Mouse (Mus musculus): ENCODE measurements around the gene Eras. TPM values are rescaled to one million over a fixed set of nuclear protein-coding genes. Genes with fewer than 3 reads are reported as not detected.

Eras gene
- polyA plus RNA-seq, 1 experiment from 2014 or later: not detected

DNA sequence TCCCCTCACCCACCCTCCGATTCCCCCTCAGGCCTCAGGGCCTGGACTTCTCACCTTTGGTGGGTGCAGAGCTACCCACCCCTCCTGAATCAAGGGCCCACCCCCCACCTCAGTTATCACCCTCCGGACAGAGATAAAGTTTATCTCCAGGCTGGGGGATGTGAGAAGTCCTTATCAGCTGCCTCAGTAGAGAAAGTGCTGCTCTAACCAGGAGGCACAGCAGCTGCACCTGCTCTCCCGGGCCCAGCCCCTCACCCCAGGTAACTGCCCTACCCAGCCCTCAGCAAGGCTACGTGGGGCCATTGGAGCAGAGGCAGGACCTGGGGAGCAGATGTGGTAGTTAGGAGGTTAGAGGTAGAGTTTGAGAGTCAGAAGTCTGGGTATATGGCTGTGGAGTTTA, 37.8 kb upstream of the Eras start:
- ATAC-seq (replicated peaks; ENCODE audit: low FRiP score, low read depth): no peak
- Histone ChIP-seq H3K27me3 (ENCODE audit: insufficient read depth, low read length) (no peaks in the 10 kb centered on the region), H3K36me3 (ENCODE audit: insufficient read depth, low read length) (no peaks in the 10 kb centered on the region), H3K4me3 (replicated peaks; ENCODE audit: low read depth, low read length) (no peak overlapping the region), H3K4me2 (ENCODE audit: low read length) (no peak overlapping the region), H3K9me3 (replicated peaks; ENCODE audit: low read length) (no peaks in the 10 kb centered on the region), H3K4me1 (replicated peaks; ENCODE audit: insufficient read depth, low read length) (no peaks in the 10 kb centered on the region), H3K27ac (no peak overlapping the region), H3K9ac (ENCODE audit: low read depth, low read length) (no peak overlapping the region)
- no peak for DNase-seq (ENCODE audit: low spot score)
- no peak for TF ChIP-seq CTCF (IDR thresholded peaks at IDR 0.05; ENCODE audit: low read depth)
- 72% methylated on average over 4 of the region's 4 CpGs for WGBS

DNA sequence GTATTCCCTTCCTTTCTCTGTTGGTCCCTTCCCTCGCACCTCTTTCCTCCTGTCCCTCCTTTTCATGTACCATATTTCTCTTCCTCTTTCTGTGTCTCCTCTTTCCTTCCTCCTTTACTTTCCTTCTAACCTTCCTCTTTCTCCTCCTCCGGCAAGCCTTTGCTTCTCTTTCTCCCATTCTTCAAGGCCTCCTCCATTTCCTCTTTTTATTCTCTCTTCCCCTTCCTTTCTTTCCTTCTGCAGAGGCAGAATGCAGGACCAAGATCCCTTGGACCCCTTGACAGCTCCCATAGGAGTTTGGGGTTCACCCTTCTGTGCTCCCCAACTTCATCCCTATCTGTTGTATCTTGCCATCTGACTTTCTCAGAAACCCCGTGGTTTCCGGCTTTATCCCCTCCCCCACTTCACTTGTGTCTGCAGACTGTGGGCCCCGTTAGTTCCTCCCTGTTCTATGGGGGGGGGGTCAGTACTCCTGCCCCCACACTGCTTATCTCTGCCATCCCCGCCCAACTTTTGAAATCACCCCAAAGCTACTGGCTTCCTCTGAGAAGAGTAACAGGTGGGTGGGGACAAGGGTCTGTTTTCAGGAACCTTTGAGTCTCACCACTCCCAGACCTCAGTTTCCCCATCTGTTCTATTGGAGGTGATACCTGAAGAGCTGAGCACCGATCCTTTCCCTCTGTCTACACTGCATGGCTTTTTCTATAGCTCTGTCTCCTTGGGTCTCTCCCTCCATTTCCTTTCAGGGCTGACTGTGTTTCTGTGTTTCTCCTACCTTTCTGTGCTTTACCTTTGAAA, 35.6 kb upstream of the Eras start:
- no peaks in the 10 kb centered on the region for H3K9me3 ChIP-seq (replicated peaks; ENCODE audit: low read length)
- no peak for ATAC-seq (replicated peaks; ENCODE audit: low FRiP score, low read depth)
- H3K36me3 ChIP-seq (ENCODE audit: insufficient read depth, low read length): no peaks in the 10 kb centered on the region
- H3K4me3 ChIP-seq (replicated peaks; ENCODE audit: low read depth, low read length): no peak overlapping the region
- H3K9ac ChIP-seq (ENCODE audit: low read depth, low read length): no peak overlapping the region
- no peak overlapping the region for H3K4me2 ChIP-seq (ENCODE audit: low read length)
- TF ChIP-seq CTCF (IDR thresholded peaks at IDR 0.05; ENCODE audit: low read depth): no peak
- no peaks in the 10 kb centered on the region for H3K27me3 ChIP-seq (ENCODE audit: insufficient read depth, low read length)
- 69% methylated on average over 7 of the region's 7 CpGs for WGBS
- no peak for DNase-seq (ENCODE audit: low spot score)
- no peaks in the 10 kb centered on the region for H3K4me1 ChIP-seq (replicated peaks; ENCODE audit: insufficient read depth, low read length)
- H3K27ac ChIP-seq: no peak overlapping the region

DNA sequence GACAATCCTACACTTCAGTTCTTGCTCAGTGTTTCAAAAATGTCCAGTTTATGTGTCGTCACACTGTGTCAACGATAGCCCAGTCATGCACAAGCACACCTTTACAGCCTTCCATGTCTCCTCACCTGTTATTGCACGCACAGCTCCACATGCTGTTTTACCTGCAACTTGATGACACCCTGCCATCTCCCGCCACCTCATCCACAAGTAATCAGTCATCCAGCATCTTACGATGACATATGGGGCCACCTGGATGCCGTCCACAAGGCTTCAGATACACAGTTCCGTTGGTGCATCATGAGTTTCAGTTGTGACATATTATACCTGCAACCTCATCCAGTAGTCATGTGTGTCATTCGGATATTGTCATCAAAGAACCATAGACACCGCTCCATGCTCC, 30.5 kb upstream of the Eras start:
- ATAC-seq (replicated peaks; ENCODE audit: low FRiP score, low read depth) (no peak), DNase-seq (ENCODE audit: low spot score) (no peak)
- Histone ChIP-seq H3K9me3 (replicated peaks; ENCODE audit: low read length) (no peaks in the 10 kb centered on the region), H3K4me3 (replicated peaks; ENCODE audit: low read depth, low read length) (no peak overlapping the region), H3K27me3 (ENCODE audit: insufficient read depth, low read length) (no peaks in the 10 kb centered on the region), H3K9ac (ENCODE audit: low read depth, low read length) (no peak overlapping the region), H3K27ac (no peak overlapping the region), H3K4me1 (replicated peaks; ENCODE audit: insufficient read depth, low read length) (no peaks in the 10 kb centered on the region), H3K36me3 (ENCODE audit: insufficient read depth, low read length) (no peaks in the 10 kb centered on the region), H3K4me2 (ENCODE audit: low read length) (no peak overlapping the region)
- whole genome bisulfite sequencing: 84% methylated on average over 9 of the region's 9 CpGs
- TF ChIP-seq CTCF (IDR thresholded peaks at IDR 0.05; ENCODE audit: low read depth): no peak

DNA sequence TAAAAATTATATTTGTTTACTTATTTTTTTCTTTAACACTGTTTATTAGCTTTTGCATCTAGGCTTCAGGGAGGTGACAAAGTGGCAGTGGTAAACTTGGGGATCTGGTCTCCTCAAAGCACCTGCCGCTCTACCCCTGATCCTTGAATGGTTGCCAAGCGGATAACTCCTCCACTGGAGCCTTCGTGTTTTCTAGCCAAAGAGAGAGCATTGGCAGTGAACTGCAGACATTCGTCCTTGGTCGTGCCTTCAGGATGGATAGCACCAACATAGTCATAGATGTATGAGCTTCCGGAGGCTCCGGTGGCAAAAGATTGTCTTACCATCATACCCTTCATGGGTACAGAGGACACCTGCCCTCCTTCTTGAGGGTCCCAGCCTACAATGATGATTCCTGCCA, 21.7 kb upstream of the Eras start:
- no peak overlapping the region for H3K27ac ChIP-seq

DNA sequence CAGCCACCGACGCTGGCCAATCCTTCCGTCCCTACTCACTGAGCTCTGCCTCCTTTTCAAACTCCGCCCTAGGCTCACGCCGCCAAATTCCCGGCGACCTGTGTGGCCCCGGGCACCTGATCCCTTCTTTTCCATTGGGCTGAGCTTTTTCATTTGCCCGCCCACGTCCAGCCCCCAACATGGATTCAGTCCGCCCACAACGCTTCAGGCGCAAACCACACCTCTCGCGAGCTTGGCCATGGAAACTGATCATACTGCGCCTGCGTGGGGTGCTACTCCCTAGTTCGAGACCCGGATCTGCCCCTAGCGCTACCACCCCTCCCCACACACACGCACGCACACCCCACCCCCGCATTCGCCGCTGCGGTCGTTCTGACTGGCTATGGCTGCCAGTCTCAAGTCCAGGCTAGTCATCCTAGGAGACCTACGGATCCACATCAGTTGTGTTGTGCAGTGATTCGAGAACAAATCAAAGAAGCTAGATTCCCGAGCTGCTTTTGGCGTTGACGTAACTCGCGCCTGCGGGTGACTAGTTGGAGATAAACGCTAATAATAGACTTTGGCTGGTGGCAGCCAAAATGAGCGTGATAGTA, 19.6 kb upstream of the Eras start:
- TF ChIP-seq CTCF (IDR thresholded peaks at IDR 0.05; ENCODE audit: low read depth): no peak
- Histone ChIP-seq H3K27ac (no peak overlapping the region), H3K9ac (ENCODE audit: low read depth, low read length) (peak overlapping the region; percentile 53; the same call in 1 of the 2 replicates), H3K4me2 (ENCODE audit: low read length) (peak overlapping the region; percentile 53), H3K36me3 (ENCODE audit: insufficient read depth, low read length) (no peaks in the 10 kb centered on the region), H3K4me3 (replicated peaks; ENCODE audit: low read depth, low read length) (peak overlapping the region; percentile 38), H3K4me1 (replicated peaks; ENCODE audit: insufficient read depth, low read length) (no peaks in the 10 kb centered on the region), H3K9me3 (replicated peaks; ENCODE audit: low read length) (no peaks in the 10 kb centered on the region), H3K27me3 (ENCODE audit: insufficient read depth, low read length) (no peaks in the 10 kb centered on the region)
- ATAC-seq (replicated peaks; ENCODE audit: low FRiP score, low read depth) (peak; percentile 97; the same call in 1 of the 2 replicates), DNase-seq (ENCODE audit: low spot score) (peak; percentile 96)
- WGBS: 26% methylated on average over 38 of the region's 38 CpGs

More for the DNA sequence above, 21.7 kb upstream of the Eras start:
- Histone ChIP-seq H3K4me3 (replicated peaks; ENCODE audit: low read depth, low read length) (no peak overlapping the region), H3K4me2 (ENCODE audit: low read length) (no peak overlapping the region), H3K36me3 (ENCODE audit: insufficient read depth, low read length) (no peaks in the 10 kb centered on the region), H3K9me3 (replicated peaks; ENCODE audit: low read length) (no peaks in the 10 kb centered on the region), H3K27me3 (ENCODE audit: insufficient read depth, low read length) (no peaks in the 10 kb centered on the region), H3K4me1 (replicated peaks; ENCODE audit: insufficient read depth, low read length) (no peaks in the 10 kb centered on the region), H3K9ac (ENCODE audit: low read depth, low read length) (no peak overlapping the region)
- TF ChIP-seq CTCF (IDR thresholded peaks at IDR 0.05; ENCODE audit: low read depth): no peak
- 86% methylated on average over 7 of the region's 7 CpGs for WGBS
- ATAC-seq (replicated peaks; ENCODE audit: low FRiP score, low read depth) (no peak), DNase-seq (ENCODE audit: low spot score) (no peak)

DNA sequence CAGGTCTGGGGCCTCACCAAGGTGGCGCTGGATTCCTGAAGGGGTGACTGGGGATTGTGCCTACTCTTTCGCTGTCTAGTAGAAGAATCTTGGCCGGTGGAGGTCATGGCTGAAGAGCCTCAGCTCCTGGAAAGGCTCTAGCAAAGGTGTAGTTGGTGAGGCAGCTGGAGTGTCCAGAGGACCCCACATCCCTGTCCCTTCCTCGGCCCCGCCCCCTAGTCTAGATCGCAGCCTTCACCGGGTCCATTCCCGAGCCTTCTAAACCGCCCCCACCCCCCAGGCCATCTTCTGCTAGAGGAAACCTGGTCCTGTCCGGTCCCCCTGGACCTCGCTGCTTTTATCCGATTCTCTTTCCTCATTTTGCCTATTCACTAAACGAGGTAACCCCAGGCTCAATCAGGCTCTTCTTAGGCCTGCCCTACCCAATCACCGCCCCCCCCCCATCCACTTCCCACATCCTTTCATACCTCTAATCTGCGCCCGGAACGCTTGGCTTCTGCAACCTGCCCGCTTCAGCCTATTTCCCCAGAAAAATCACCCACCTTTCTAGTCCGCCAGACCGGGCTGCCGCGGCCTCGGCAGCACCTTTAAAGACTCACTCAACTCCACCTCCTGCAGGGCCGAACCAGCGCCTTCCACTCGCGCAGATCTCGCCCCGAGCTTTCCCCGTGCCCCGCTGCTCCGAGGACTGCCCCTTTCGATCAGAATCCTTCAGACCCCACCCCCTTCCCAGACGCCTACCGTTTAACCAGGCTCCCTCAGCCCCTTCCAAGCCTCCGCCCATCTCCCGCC, 18.9 kb upstream of the Eras start, which contains the start of gene Hdac6:
TSS of gene Hdac6 (minus strand) at position 782 of the 792 bp plus-strand sequence.
- no peaks in the 10 kb centered on the region for H3K4me1 ChIP-seq (replicated peaks; ENCODE audit: insufficient read depth, low read length)
- 30% methylated on average over 36 of the region's 37 CpGs for WGBS
- peak; percentile 33 for ATAC-seq (replicated peaks; ENCODE audit: low FRiP score, low read depth)
- H3K9ac ChIP-seq (ENCODE audit: low read depth, low read length): peak within 1 kb of the TSS; percentile 53
- no peaks in the 10 kb centered on the region for H3K36me3 ChIP-seq (ENCODE audit: insufficient read depth, low read length)
- peak within 1 kb of the TSS; percentile 38 for H3K4me3 ChIP-seq (replicated peaks; ENCODE audit: low read depth, low read length)
- peak within 1 kb of the TSS; percentile 64 for H3K27ac ChIP-seq
- peak within 1 kb of the TSS; percentile 53 for H3K4me2 ChIP-seq (ENCODE audit: low read length)
- H3K9me3 ChIP-seq (replicated peaks; ENCODE audit: low read length): no peaks in the 10 kb centered on the region
- DNase-seq (ENCODE audit: low spot score): no peak
- no peaks in the 10 kb centered on the region for H3K27me3 ChIP-seq (ENCODE audit: insufficient read depth, low read length)
- no peak for TF ChIP-seq CTCF (IDR thresholded peaks at IDR 0.05; ENCODE audit: low read depth)
